Comparison of ENCODE assay signal across 28 mouse cellular contexts in the genomic region with DNA sequence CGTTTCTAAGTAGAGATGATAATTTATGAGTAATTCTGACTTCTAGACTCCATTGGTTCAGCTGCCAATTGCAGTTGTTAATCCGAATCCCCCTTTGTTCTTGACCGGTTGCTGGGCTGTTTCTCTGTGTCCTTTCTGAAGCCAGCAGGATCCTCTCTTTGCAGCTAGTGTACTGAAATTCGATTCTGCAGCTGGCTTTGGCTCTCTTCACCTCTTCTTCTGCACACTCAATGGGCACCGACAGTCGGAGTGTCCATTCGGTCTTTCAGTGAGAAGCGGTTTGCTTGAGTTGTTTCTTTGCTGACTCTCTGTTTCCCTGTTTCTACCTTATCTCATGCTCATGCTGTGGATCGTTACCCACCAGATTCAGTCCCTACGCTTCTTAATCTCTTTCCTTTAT. TPM values are rescaled to one million over a fixed set of nuclear protein-coding genes. Genes with fewer than 3 reads are reported as not detected.
DNase-seq lines count a peak whose midpoint lies in the region; ATAC-seq lines count a peak whose summit lies in the region.
"Had no signal": no experiment of that assay in that cellular context is flagged by ENCODE, and none has a peak within 500 bp of the region (broad histone marks: within the 10 kb centered on the region; RNA-seq: fewer than 3 reads in every experiment).

No protein-coding gene starts in this region.

- DNase-seq in hindbrain, embryonic 11.5 days (ENCODE audit: low spot score) = peak; percentile 2
- DNase-seq in midbrain, embryonic 10.5 days (ENCODE audit: low spot score) = no peak
- peak; percentile 38 for DNase-seq in midbrain, embryonic 14.5 days
- no peak for DNase-seq in heart, embryonic 10.5 days (ENCODE audit: low spot score)
- no peak for DNase-seq in cerebellum, postnatal 10 days
- no peak for DNase-seq in B cell, adult 2 months
- DNase-seq: adrenal gland, adult 2 months; adrenal gland, postnatal 25 days; cerebellum, adult 11 months; cerebellum, adult 8-10 months; cerebellum, postnatal 36 days; forebrain, postnatal 0 days; gastrocnemius, postnatal 14 days; heart, adult 2 months; heart, postnatal 36 days had no signal

- H3K36me3 ChIP-seq in hindbrain, embryonic 11.5 days (ENCODE audit: control insufficient read depth, insufficient read depth, low read length) = no peaks in the 10 kb centered on the region
- no peaks in the 10 kb centered on the region for H3K36me3 ChIP-seq in hindbrain, embryonic 16.5 days (ENCODE audit: control insufficient read depth, insufficient read depth, low read length)
- no peaks in the 10 kb centered on the region for H3K36me3 ChIP-seq in midbrain, embryonic 10.5 days
- H3K36me3 ChIP-seq in midbrain, embryonic 14.5 days (ENCODE audit: control insufficient read depth, insufficient read depth, low read length) = no peaks in the 10 kb centered on the region
- H3K36me3 ChIP-seq in heart, embryonic 10.5 days = no peaks in the 10 kb centered on the region
- H3K36me3 ChIP-seq: embryonic facial prominence, embryonic 10.5 days; heart, embryonic 13.5 days; hindbrain, embryonic 12.5 days had no signal

- no peak overlapping the region for H3K9ac ChIP-seq in hindbrain, embryonic 11.5 days (ENCODE audit: low read depth, low read length)
- no peak overlapping the region for H3K9ac ChIP-seq in hindbrain, embryonic 16.5 days (ENCODE audit: low read depth, low read length)
- no peak overlapping the region for H3K9ac ChIP-seq in midbrain, embryonic 14.5 days (replicated peaks; ENCODE audit: low read length)
- H3K9ac ChIP-seq: forebrain, embryonic 13.5 days; forebrain, postnatal 0 days; heart, embryonic 13.5 days; hindbrain, embryonic 12.5 days had no signal

- no peak overlapping the region for H3K4me2 ChIP-seq in hindbrain, embryonic 11.5 days (replicated peaks; ENCODE audit: low read depth, low read length)
- no peak overlapping the region for H3K4me2 ChIP-seq in hindbrain, embryonic 16.5 days (ENCODE audit: low read length)
- peak overlapping the region; percentile 39 for H3K4me2 ChIP-seq in midbrain, embryonic 14.5 days (ENCODE audit: low read length)
- H3K4me2 ChIP-seq: forebrain, embryonic 13.5 days; heart, embryonic 13.5 days; hindbrain, embryonic 12.5 days had no signal

- WGBS in hindbrain, embryonic 11.5 days = 42% methylated on average over 10 of the region's 10 CpGs
- WGBS in hindbrain, embryonic 16.5 days = 30% methylated on average over 10 of the region's 10 CpGs
- 17% methylated on average over 10 of the region's 10 CpGs for WGBS in midbrain, embryonic 10.5 days
- 5% methylated on average over 10 of the region's 10 CpGs for WGBS in midbrain, embryonic 14.5 days
- 41% methylated on average over 10 of the region's 10 CpGs for WGBS in heart, embryonic 10.5 days

- no peaks in the 10 kb centered on the region for H3K9me3 ChIP-seq in hindbrain, embryonic 11.5 days (ENCODE audit: control insufficient read depth, low read length)
- H3K9me3 ChIP-seq in hindbrain, embryonic 16.5 days (ENCODE audit: control insufficient read depth, low read length) = no peaks in the 10 kb centered on the region
- no peaks in the 10 kb centered on the region for H3K9me3 ChIP-seq in midbrain, embryonic 10.5 days (replicated peaks)
- no peaks in the 10 kb centered on the region for H3K9me3 ChIP-seq in midbrain, embryonic 14.5 days (ENCODE audit: control insufficient read depth, low read length)
- H3K9me3 ChIP-seq in heart, embryonic 10.5 days = no peaks in the 10 kb centered on the region
- H3K9me3 ChIP-seq: embryonic facial prominence, embryonic 10.5 days; heart, embryonic 13.5 days; hindbrain, embryonic 12.5 days had no signal

- no peak for ATAC-seq in hindbrain, embryonic 11.5 days (ENCODE audit: low FRiP score)
- ATAC-seq in hindbrain, embryonic 16.5 days = no peak
- ATAC-seq in midbrain, embryonic 14.5 days (ENCODE audit: low FRiP score, low TSS enrichment) = no peak
- ATAC-seq: activated CD4-positive, CD25-positive, alpha-beta regulatory T cell, adult 4 months; forebrain, embryonic 13.5 days; forebrain, postnatal 0 days; hindbrain, postnatal 0 days; intestine, embryonic 16.5 days; Patski had no signal

- no peak overlapping the region for H3K4me3 ChIP-seq in hindbrain, embryonic 11.5 days (ENCODE audit: low read depth, low read length)
- no peak overlapping the region for H3K4me3 ChIP-seq in hindbrain, embryonic 16.5 days (ENCODE audit: low read length)
- peak overlapping the region; percentile 35 for H3K4me3 ChIP-seq in midbrain, embryonic 10.5 days
- H3K4me3 ChIP-seq in midbrain, embryonic 14.5 days (replicated peaks; ENCODE audit: low read depth, low read length) = no peak overlapping the region; the same call in 1 of the 2 replicates
- no peak overlapping the region for H3K4me3 ChIP-seq in heart, embryonic 10.5 days
- H3K4me3 ChIP-seq: embryonic facial prominence, embryonic 10.5 days; forebrain, embryonic 13.5 days; heart, adult 2 months; heart, embryonic 13.5 days; hindbrain, embryonic 12.5 days had no signal

- peaks cover 12% of the 10 kb centered on the region for H3K27me3 ChIP-seq in hindbrain, embryonic 11.5 days (ENCODE audit: control insufficient read depth, insufficient read depth, low read length)
- peaks cover 34% of the 10 kb centered on the region for H3K27me3 ChIP-seq in hindbrain, embryonic 16.5 days (replicated peaks; ENCODE audit: control insufficient read depth, insufficient read depth, low read length)
- peaks cover 100% of the 10 kb centered on the region for H3K27me3 ChIP-seq in midbrain, embryonic 10.5 days (ENCODE audit: low read depth, poor library complexity, severe bottlenecking)
- H3K27me3 ChIP-seq in midbrain, embryonic 14.5 days (ENCODE audit: control insufficient read depth, insufficient read depth, low read length) = peaks cover 56% of the 10 kb centered on the region
- H3K27me3 ChIP-seq in heart, embryonic 10.5 days (ENCODE audit: insufficient read depth, poor library complexity, severe bottlenecking) = peaks cover 94% of the 10 kb centered on the region

- no peaks in the 10 kb centered on the region for H3K4me1 ChIP-seq in hindbrain, embryonic 11.5 days (replicated peaks; ENCODE audit: control insufficient read depth, insufficient read depth, low read length)
- no peaks in the 10 kb centered on the region for H3K4me1 ChIP-seq in hindbrain, embryonic 16.5 days (ENCODE audit: control insufficient read depth, insufficient read depth, low read depth, low read length)
- peaks cover 26% of the 10 kb centered on the region for H3K4me1 ChIP-seq in midbrain, embryonic 10.5 days
- H3K4me1 ChIP-seq in midbrain, embryonic 14.5 days (ENCODE audit: control insufficient read depth, insufficient read depth, low read length) = peaks cover 9% of the 10 kb centered on the region
- H3K4me1 ChIP-seq in heart, embryonic 10.5 days = no peaks in the 10 kb centered on the region
- H3K4me1 ChIP-seq: embryonic facial prominence, embryonic 10.5 days; forebrain, embryonic 13.5 days; heart, embryonic 13.5 days; hindbrain, embryonic 12.5 days had no signal

- no peak overlapping the region for H3K27ac ChIP-seq in hindbrain, embryonic 11.5 days (ENCODE audit: low read depth, low read length)
- no peak overlapping the region for H3K27ac ChIP-seq in hindbrain, embryonic 16.5 days (ENCODE audit: low read depth, low read length)
- H3K27ac ChIP-seq in midbrain, embryonic 10.5 days (replicated peaks) = peak overlapping the region; percentile 52
- H3K27ac ChIP-seq in midbrain, embryonic 14.5 days (replicated peaks; ENCODE audit: low read depth, low read length) = no peak overlapping the region
- no peak overlapping the region for H3K27ac ChIP-seq in heart, embryonic 10.5 days
- H3K27ac ChIP-seq: embryonic facial prominence, embryonic 10.5 days; forebrain, embryonic 13.5 days; heart, adult 2 months; heart, embryonic 13.5 days; hindbrain, embryonic 12.5 days; hindbrain, postnatal 0 days had no signal

RNA-seq across cellular contexts. Expression of a gene that starts 11.7 kb away (rescaled TPM):
- polyA plus RNA-seq in hindbrain, embryonic 11.5 days (2014; fragmentation: Nextera tagmentation; extraction: Ambion mirVana) = not detected in 2 replicates
- not detected in 2 replicates for polyA plus RNA-seq in hindbrain, embryonic 16.5 days (2015; fragmentation: Nextera tagmentation; extraction: Ambion mirVana)
- 0.15 and 0.83 TPM in 2 replicates for polyA plus RNA-seq in midbrain, embryonic 10.5 days (2016; fragmentation: Nextera tagmentation; extraction: Ambion mirVana)
- 0.09 TPM in 1 of 2 replicates, not detected in the other for polyA plus RNA-seq in midbrain, embryonic 14.5 days (2014; fragmentation: Nextera tagmentation; extraction: Ambion mirVana)
- polyA plus RNA-seq in heart, embryonic 10.5 days (2016; fragmentation: Nextera tagmentation; extraction: Ambion mirVana) = not detected in 2 replicates
- polyA plus RNA-seq: activated CD4-positive, CD25-positive, alpha-beta regulatory T cell, adult 4 months; C2C12; embryonic facial prominence, embryonic 14.5 days; gonadal fat pad, adult 2 months; heart, adult 2 months; heart, embryonic 13.5 days; heart, postnatal 0 days; hindbrain, embryonic 12.5 days; hindbrain, postnatal 0 days; intestine, embryonic 16.5 days; Patski had no signal

Comparison
In these comparisons a context has a peak if more than half of its experiments do, and no peak if none do; other contexts are left out.
1. DNase-seq: peak in hindbrain, embryonic 11.5 days (single experiment) and midbrain, embryonic 14.5 days (single experiment); none in midbrain, embryonic 10.5 days (single experiment), heart, embryonic 10.5 days (single experiment), cerebellum, postnatal 10 days (0 of 2) and B cell, adult 2 months (0 of 2).